Mouse (Mus musculus) lung, embryonic 14.5 days (tissue): ENCODE results near the gene a. TPM values are rescaled to one million over a fixed set of nuclear protein-coding genes. Genes with fewer than 3 reads are reported as not detected.
A peak's percentile ranks its signal among the peaks of the same experiment; 100 is the strongest.

ENCODE experiments used
- ATAC-seq: fragments of 200-750 bp; cut with Nextera tagmentation; 2 replicates; pipeline ENCODE4 v1.8.0; 2017; ENCODE audit warnings: mild to moderate bottlenecking, moderate TSS enrichment, moderate library complexity; ENCODE audit not compliant: insufficient read depth
- DNase-seq: peaks from one replicate; pipeline ENCODE4 v3.0.0-alpha.2; 2015
- H3K27ac ChIP-seq: fragments of 300-500 bp; sonication (generic); 2 replicates; pipeline ENCODE4 v1.5.1; 2014; ENCODE audit warnings: low read depth, mild to moderate bottlenecking, moderate library complexity
- H3K27me3 ChIP-seq: fragments of 300-500 bp; sonication (generic); 2 replicates; pipeline ENCODE4 v1.6.1; 2014; ENCODE audit warnings: low read length, control low read depth; ENCODE audit not compliant: insufficient read depth
- H3K36me3 ChIP-seq: fragments of 300-500 bp; sonication (generic); 2 replicates; pipeline ENCODE4 v1.6.1; 2014; ENCODE audit warnings: control low read depth; ENCODE audit not compliant: insufficient read depth
- H3K4me1 ChIP-seq: fragments of 300-500 bp; sonication (generic); 2 replicates; pipeline ENCODE4 v1.6.1; 2014; ENCODE audit warnings: antibody characterized with exemption, control low read depth; ENCODE audit not compliant: insufficient read depth
- H3K4me2 ChIP-seq: fragments of 300-500 bp; sonication (generic); 2 replicates; pipeline ENCODE4 v1.6.1; 2014; ENCODE audit warnings: mild to moderate bottlenecking
- H3K4me3 ChIP-seq: fragments of 300-500 bp; sonication (generic); 2 replicates; pipeline ENCODE4 v1.5.1; 2014; ENCODE audit warnings: low read depth, low read length
- H3K9ac ChIP-seq: fragments of 300-500 bp; sonication (generic); 2 replicates; pipeline ENCODE4 v1.6.1; 2014
- H3K9me3 ChIP-seq: fragments of 300-500 bp; sonication (generic); 2 replicates; pipeline ENCODE4 v1.6.1; 2016; ENCODE audit warnings: low read depth, low read length, control low read depth
- CTCF ChIP-seq: IDR thresholded peaks from 2 replicates; pipeline ENCODE4 v1.5.1; 2016; ENCODE audit warnings: antibody characterized with exemption, low read depth
- WGBS: fragments of 180-500 bp; shearing (Covaris S2); extraction: QIAGEN DNeasy Blood & Tissue Kit; methylation state at CpG from one replicate; pipeline ENCODE4 v1.1.7; 2014; 5-methylcytosine and 5-hydroxymethylcytosine counted together
- polyA plus RNA-seq: library from polyadenylated mRNA; unstranded; fragments of >200 nt; fragmentation: Nextera tagmentation; extraction: Ambion mirVana; gene quantifications from 2 replicates; pipeline ENCODE4 v1.2.1, GENCODE M21; 2014

a gene
- polyA plus RNA-seq, 1 experiment from 2014 or later: not detected

- no peak for DNase-seq
These were observed 41.3 kb downstream of the a start for GRCm38 (mm10) chr2:154832471-154832870.

GRCm38 (mm10) chr2:154834149-154834865 is 43.1 kb downstream of the a start:
- no peak overlapping the region for H3K4me2 ChIP-seq
- DNase-seq: no peak
- H3K27me3 ChIP-seq: no peaks in the 10 kb centered on the region
- no peak for ATAC-seq
- H3K9me3 ChIP-seq: peaks cover 1% of the 10 kb centered on the region; the same call in 1 of the 2 replicates
- no peak overlapping the region for H3K4me3 ChIP-seq
- H3K27ac ChIP-seq: no peak overlapping the region
- no peaks in the 10 kb centered on the region for H3K4me1 ChIP-seq
- TF ChIP-seq CTCF: no peak
- no peaks in the 10 kb centered on the region for H3K36me3 ChIP-seq
- no peak overlapping the region for H3K9ac ChIP-seq
- WGBS: 89% methylated on average over 6 of the region's 6 CpGs

More at GRCm38 (mm10) chr2:154832471-154832870, 41.3 kb downstream of the a start:
- 57% methylated on average over 4 of the region's 4 CpGs for WGBS
- Histone ChIP-seq H3K9ac (no peak overlapping the region), H3K4me1 (no peaks in the 10 kb centered on the region), H3K4me3 (no peak overlapping the region), H3K36me3 (no peaks in the 10 kb centered on the region), H3K4me2 (no peak overlapping the region), H3K27me3 (no peaks in the 10 kb centered on the region), H3K9me3 (no peaks in the 10 kb centered on the region), H3K27ac (no peak overlapping the region)
- no peak for ATAC-seq
- TF ChIP-seq CTCF: no peak

- Histone ChIP-seq H3K9ac (no peak overlapping the region), H3K36me3 (no peaks in the 10 kb centered on the region), H3K4me3 (no peak overlapping the region), H3K4me1 (no peaks in the 10 kb centered on the region), H3K9me3 (peaks cover 15% of the 10 kb centered on the region; the same call in 1 of the 2 replicates), H3K27me3 (no peaks in the 10 kb centered on the region), H3K4me2 (no peak overlapping the region), H3K27ac (no peak overlapping the region)
- no peak for TF ChIP-seq CTCF
- ATAC-seq (no peak), DNase-seq (no peak)
- WGBS: 92% methylated on average over 2 of the region's 2 CpGs
These were observed 45.3 kb downstream of the a start for GRCm38 (mm10) chr2:154836537-154836936.

- ATAC-seq (no peak), DNase-seq (no peak)
- Histone ChIP-seq H3K4me3 (no peak overlapping the region), H3K27ac (no peak overlapping the region), H3K9ac (no peak overlapping the region), H3K4me2 (no peak overlapping the region), H3K9me3 (no peaks in the 10 kb centered on the region), H3K4me1 (no peaks in the 10 kb centered on the region), H3K36me3 (peaks cover 18% of the 10 kb centered on the region), H3K27me3 (no peaks in the 10 kb centered on the region)
- TF ChIP-seq CTCF: no peak
These were observed 56.9 kb downstream of the a start for GRCm38 (mm10) chr2:154848086-154848485.

GRCm38 (mm10) chr2:154855383-154855782 is 64.2 kb downstream of the a start:
- Histone ChIP-seq H3K27me3 (no peaks in the 10 kb centered on the region), H3K27ac (no peak overlapping the region), H3K4me1 (no peaks in the 10 kb centered on the region), H3K9ac (no peak overlapping the region), H3K36me3 (peaks cover 28% of the 10 kb centered on the region), H3K4me3 (no peak overlapping the region), H3K9me3 (no peaks in the 10 kb centered on the region), H3K4me2 (no peak overlapping the region)
- peak; percentile 75 for DNase-seq
- no peak for ATAC-seq
- TF ChIP-seq CTCF: peak; percentile 58
- WGBS: 74% methylated on average over 1 of the region's 1 CpGs

GRCm38 (mm10) chr2:154863672-154864071 is 72.5 kb downstream of the a start:
- Histone ChIP-seq H3K4me2 (no peak overlapping the region), H3K36me3 (peaks cover 89% of the 10 kb centered on the region), H3K9me3 (no peaks in the 10 kb centered on the region), H3K4me3 (no peak overlapping the region), H3K4me1 (no peaks in the 10 kb centered on the region), H3K27ac (no peak overlapping the region), H3K9ac (no peak overlapping the region), H3K27me3 (no peaks in the 10 kb centered on the region)
- no peak for DNase-seq
- no peak for TF ChIP-seq CTCF
- 90% methylated on average over 13 of the region's 13 CpGs for WGBS
- ATAC-seq: no peak

GRCm38 (mm10) chr2:154865696-154866095 is 74.5 kb downstream of the a start:
- peaks cover 94% of the 10 kb centered on the region for H3K36me3 ChIP-seq
- H3K27me3 ChIP-seq: no peaks in the 10 kb centered on the region
- no peaks in the 10 kb centered on the region for H3K4me1 ChIP-seq
- no peak overlapping the region for H3K27ac ChIP-seq
- H3K4me3 ChIP-seq: no peak overlapping the region
- no peak overlapping the region for H3K4me2 ChIP-seq
- ATAC-seq (no peak), DNase-seq (no peak)
- 68% methylated on average over 3 of the region's 3 CpGs for whole genome bisulfite sequencing
- H3K9ac ChIP-seq: no peak overlapping the region
- H3K9me3 ChIP-seq: no peaks in the 10 kb centered on the region
- no peak for TF ChIP-seq CTCF

GRCm38 (mm10) chr2:154868106-154868505 is 76.9 kb downstream of the a start:
- Histone ChIP-seq H3K4me2 (no peak overlapping the region), H3K4me1 (no peaks in the 10 kb centered on the region), H3K27ac (no peak overlapping the region), H3K9ac (no peak overlapping the region), H3K27me3 (no peaks in the 10 kb centered on the region), H3K9me3 (no peaks in the 10 kb centered on the region), H3K36me3 (peaks cover 90% of the 10 kb centered on the region), H3K4me3 (no peak overlapping the region)
- 93% methylated on average over 1 of the region's 1 CpGs for WGBS
- DNase-seq: no peak
- no peak for TF ChIP-seq CTCF
- ATAC-seq: no peak
